Mouse (Mus musculus) heart, postnatal 10 days (tissue): Measurements from ENCODE around the gene Olfr1099. TPM values are rescaled to one million over a fixed set of nuclear protein-coding genes. Genes with fewer than 3 reads are reported as not detected.

ENCODE experiments used
- DNase-seq, 2 experiments: peaks; one replicate each; pipeline ENCODE4 v3.0.0; 2021
- intact Hi-C: fragments of 180-260 bp; cut with DNase I; formaldehyde crosslinking; loops from one replicate; pipeline ENCODE4 v1.15.1; 2025
- total RNA-seq, 2 experiments: library from RNA; stranded (reverse); gene quantifications; 2 replicates each; pipeline ENCODE4 v1.2.3; 2021

Gene Olfr1099
- not detected for total RNA-seq

DNA sequence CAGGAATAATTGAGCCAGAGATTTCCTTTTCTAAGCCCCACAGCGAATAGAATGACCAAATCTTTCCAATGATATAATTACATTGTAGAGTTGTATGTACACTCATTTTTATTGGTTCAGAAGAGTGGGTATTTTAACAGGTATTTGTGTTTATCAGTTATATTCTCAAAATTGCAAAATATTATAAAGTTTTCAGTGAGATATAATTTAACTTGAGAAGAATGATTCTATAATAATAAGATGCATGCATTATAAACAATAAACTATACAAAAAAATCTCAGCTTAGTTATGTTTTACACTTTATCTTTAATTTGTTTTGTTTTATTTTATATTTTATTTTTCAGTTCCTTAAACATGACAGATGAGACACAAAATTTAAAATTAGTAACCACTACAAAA, at the start of gene Olfr1099:
TSS of gene Olfr1099 (minus strand) at position 101 of the 400 bp plus-strand sequence.
- no peak for DNase-seq
- intact Hi-C loops, result no loop called here

DNA sequence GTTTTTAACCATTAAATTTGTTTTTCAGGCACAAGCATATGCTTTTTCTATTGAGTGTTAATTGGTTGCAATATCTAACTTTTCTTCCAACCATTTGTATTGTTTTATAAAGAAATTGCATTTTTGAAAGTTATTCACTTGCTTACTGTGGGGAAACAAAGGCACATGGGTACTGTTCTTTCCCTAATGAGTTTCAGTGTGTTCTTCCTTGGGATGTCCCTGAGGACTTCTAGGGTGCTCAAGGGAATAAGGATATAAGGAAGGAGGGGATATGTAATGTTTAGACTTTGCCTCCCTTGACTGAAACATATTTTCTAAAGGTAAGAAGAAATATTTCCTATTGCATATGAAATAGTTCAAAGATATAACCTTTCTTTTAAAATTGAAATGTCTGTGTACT, 37.6 kb upstream of the Olfr1099 start, which contains the start of gene Olfr1102:
TSS of gene Olfr1102 (plus strand) at position 301 of the 400 bp plus-strand sequence.
- intact Hi-C loops, result no loop called here
- no peak for DNase-seq

DNA sequence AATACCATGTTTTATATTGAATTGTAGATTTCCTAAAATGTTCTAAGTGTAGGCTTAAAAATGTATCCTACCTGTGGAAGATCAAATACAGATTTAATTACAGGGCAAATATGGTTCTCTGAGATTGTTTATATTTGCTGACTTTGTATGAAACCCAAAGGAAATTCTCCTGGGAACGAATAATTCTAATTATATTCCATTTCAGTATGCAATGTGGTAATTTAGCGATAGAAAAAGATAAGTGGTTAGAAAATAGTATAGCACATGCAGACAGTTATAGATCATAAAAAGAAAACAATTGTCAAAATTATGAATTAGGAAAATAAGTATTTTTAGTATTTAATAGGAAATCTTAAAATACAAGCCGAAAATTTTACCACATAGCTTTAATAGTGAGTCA, 30.6 kb upstream of the Olfr1099 start, which contains the start of gene Olfr1101:
TSS of gene Olfr1101 (minus strand) at position 101 of the 400 bp plus-strand sequence.
- intact Hi-C loops, result no loop called here
- no peak for DNase-seq

DNA sequence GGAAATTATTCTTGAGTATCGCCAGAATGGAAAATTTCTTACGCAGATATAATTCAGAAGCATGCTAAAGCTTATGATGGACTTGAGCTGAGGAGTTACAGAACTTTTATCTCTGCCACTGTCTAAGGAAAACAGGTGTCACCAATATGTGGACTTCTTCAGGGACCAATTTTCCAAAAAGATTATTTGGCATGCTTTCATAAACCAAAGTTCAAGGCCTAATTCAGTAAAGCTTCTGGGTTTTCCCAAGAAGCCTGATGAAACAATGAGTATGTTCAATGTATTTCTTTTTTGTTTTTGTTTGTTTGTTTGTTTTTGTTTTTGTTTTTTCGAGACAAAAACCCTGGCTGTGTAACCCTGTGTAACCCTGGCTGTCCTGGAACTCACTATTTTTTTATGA, 19.4 kb upstream of the Olfr1099 start, which contains the start of gene Olfr1100:
TSS of gene Olfr1100 (minus strand) at position 101 of the 400 bp plus-strand sequence.
- DNase-seq, result no peak
- intact Hi-C loops, result no loop called here

DNA sequence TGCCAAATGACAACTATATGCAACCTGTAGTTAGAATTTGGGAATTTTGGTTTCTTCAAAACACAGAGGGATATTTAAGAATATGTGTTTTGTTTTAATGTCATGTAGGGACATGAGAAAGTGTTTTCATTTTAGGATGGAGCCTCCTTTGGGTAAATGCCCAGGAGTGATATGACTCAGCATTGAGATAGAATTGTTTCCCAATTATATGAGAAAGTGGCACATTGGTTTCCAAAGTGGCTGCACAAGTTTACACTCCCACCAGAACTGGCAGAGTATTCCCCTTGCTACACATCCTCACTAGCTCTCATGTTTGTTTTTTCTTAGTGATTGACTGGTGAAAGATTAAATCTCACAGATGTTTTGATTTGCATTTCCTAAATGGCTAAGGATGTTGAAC, 33.9 kb downstream of the Olfr1099 start:
- DNase-seq, result no peak
- intact Hi-C loops, result no loop called here

DNA sequence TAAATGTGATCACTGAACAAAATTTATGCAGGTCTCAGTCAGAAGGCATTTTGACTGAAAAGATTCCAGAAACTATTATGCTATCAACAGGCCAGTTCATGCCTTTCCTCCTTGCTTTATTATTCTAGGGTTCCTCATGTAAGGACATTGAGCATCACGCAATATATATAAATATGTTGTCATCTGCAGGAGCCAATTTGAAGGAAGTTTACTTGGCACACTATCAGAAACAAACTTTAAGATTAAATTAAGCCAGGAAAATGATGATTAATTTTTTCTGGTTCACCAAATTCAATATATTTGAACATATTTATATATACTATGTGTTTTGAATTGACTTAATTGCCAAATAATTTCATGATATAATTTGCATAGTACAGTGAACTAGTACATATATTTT, 36.0 kb downstream of the Olfr1099 start, which contains the start of gene Olfr1098:
TSS of gene Olfr1098 (minus strand) at position 101 of the 400 bp plus-strand sequence.
- DNase-seq, result no peak
- intact Hi-C loops, result no loop called here

DNA sequence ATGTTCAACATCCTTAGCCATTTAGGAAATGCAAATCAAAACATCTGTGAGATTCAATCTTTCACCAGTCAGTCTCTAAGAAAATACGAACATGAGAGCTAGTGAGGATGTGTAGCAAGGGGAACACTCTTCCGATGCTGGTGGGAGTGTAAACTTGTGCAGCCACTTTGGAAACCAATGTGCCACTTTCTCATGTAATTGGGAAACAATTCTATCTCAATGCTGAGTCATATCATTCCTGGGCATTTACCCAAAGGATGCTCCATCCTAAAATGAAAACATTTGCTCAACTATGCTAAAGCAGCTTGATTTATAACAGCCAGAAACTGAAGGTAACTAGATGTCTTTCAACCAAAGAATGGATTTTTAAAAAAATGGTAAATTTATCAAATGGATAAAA, 54.8 kb downstream of the Olfr1099 start:
- intact Hi-C loops, result no loop called here
- no peak for DNase-seq

Other genes with a start within 250 kb of the Olfr1099 start
- gene Olfr1089, start 227.0 kb downstream of the Olfr1099 start, total RNA-seq, result not detected
- not detected for gene Olfr1090, start 201.7 kb downstream of the Olfr1099 start, total RNA-seq
- not detected for gene Olfr1093, start 178.2 kb downstream of the Olfr1099 start, total RNA-seq
- gene Olfr141, start 150.7 kb downstream of the Olfr1099 start, total RNA-seq, result not detected
- gene Olfr1094, start 136.0 kb downstream of the Olfr1099 start, total RNA-seq, result not detected
- not detected for gene Olfr1095, start 109.0 kb downstream of the Olfr1099 start, total RNA-seq
- not detected for gene Gm13723, start 85.9 kb downstream of the Olfr1099 start, total RNA-seq
- not detected for gene Olfr1097, start 68.5 kb downstream of the Olfr1099 start, total RNA-seq
- gene Olfr1098, start 36.1 kb downstream of the Olfr1099 start, total RNA-seq, result not detected
- gene Olfr1100, start 19.3 kb upstream of the Olfr1099 start, total RNA-seq, result not detected
- gene Olfr1101, start 30.5 kb upstream of the Olfr1099 start, total RNA-seq, result not detected
- not detected for gene Olfr1102, start 37.7 kb upstream of the Olfr1099 start, total RNA-seq
- not detected for gene Olfr1104, start 66.4 kb upstream of the Olfr1099 start, total RNA-seq
- not detected for gene Olfr1105, start 75.8 kb upstream of the Olfr1099 start, total RNA-seq
- not detected for gene Olfr1106, start 91.6 kb upstream of the Olfr1099 start, total RNA-seq
- not detected for gene Olfr1107, start 115.1 kb upstream of the Olfr1099 start, total RNA-seq
- not detected for gene Olfr1109, start 135.3 kb upstream of the Olfr1099 start, total RNA-seq
- not detected for gene Olfr259, start 153.9 kb upstream of the Olfr1099 start, total RNA-seq
- gene Olfr1110, start 179.6 kb upstream of the Olfr1099 start, total RNA-seq, result not detected
- gene Olfr1111, start 191.9 kb upstream of the Olfr1099 start, total RNA-seq, result not detected
- gene Olfr1112, start 227.1 kb upstream of the Olfr1099 start, total RNA-seq, result not detected
- gene Olfr1113, start 248.3 kb upstream of the Olfr1099 start, total RNA-seq, result not detected